Mouse (Mus musculus) limb, embryonic 14.5 days (tissue): Measurements from ENCODE around the gene Atp6v0a4. TPM values are rescaled to one million over a fixed set of nuclear protein-coding genes. Genes with fewer than 3 reads are reported as not detected.

Source experiments
- ATAC-seq: fragments of 200-750 bp; cut with Nextera tagmentation; 2 replicates; pipeline ENCODE4 v1.8.0; 2017; ENCODE audit warnings: low read depth, moderate number of reproducible peaks, moderate TSS enrichment; ENCODE audit not compliant: low FRiP score
- DNase-seq: peaks from one replicate; pipeline ENCODE4 v3.0.0-alpha.2; 2015; ENCODE audit warnings: low spot score
- H3K27ac ChIP-seq: fragments of 300-500 bp; sonication (generic); replicated peaks from 2 replicates; pipeline ENCODE4 v1.5.1; 2014; ENCODE audit warnings: low read depth, mild to moderate bottlenecking, low read length, moderate library complexity, mixed read lengths
- H3K27me3 ChIP-seq: fragments of 300-500 bp; sonication (generic); 2 replicates; pipeline ENCODE4 v1.6.1; 2014; ENCODE audit warnings: low read length, mixed read lengths; ENCODE audit not compliant: control insufficient read depth, insufficient read depth
- H3K36me3 ChIP-seq: fragments of 300-500 bp; sonication (generic); 2 replicates; pipeline ENCODE4 v1.6.1; 2014; ENCODE audit warnings: mild to moderate bottlenecking, low read length, moderate library complexity, mixed read lengths; ENCODE audit not compliant: control insufficient read depth, insufficient read depth
- H3K4me1 ChIP-seq: fragments of 300-500 bp; sonication (generic); 2 replicates; pipeline ENCODE4 v1.6.1; 2014; ENCODE audit warnings: antibody characterized with exemption, low read length, mixed read lengths; ENCODE audit not compliant: control insufficient read depth, insufficient read depth
- H3K4me2 ChIP-seq: fragments of 300-500 bp; sonication (generic); replicated peaks from 2 replicates; pipeline ENCODE4 v1.6.1; 2014; ENCODE audit warnings: low read depth, mild to moderate bottlenecking, low read length, moderate library complexity; ENCODE audit not compliant: severe bottlenecking
- H3K4me3 ChIP-seq: fragments of 300-500 bp; sonication (generic); replicated peaks from 2 replicates; pipeline ENCODE4 v1.5.1; 2014; ENCODE audit warnings: low read length
- H3K9ac ChIP-seq: fragments of 300-500 bp; sonication (generic); 2 replicates; pipeline ENCODE4 v1.6.1; 2014; ENCODE audit warnings: mild to moderate bottlenecking, low read depth, low read length, moderate library complexity; ENCODE audit not compliant: severe bottlenecking
- H3K9me3 ChIP-seq: fragments of 300-500 bp; sonication (generic); 2 replicates; pipeline ENCODE4 v1.6.1; 2016; ENCODE audit warnings: low read length; ENCODE audit not compliant: control insufficient read depth
- POLR2A ChIP-seq: fragments of 200-500 bp; IDR thresholded peaks from 2 replicates; pipeline ENCODE4 v1.8.0; 2012; ENCODE audit warnings: inconsistent platforms, mild to moderate bottlenecking, moderate library complexity, borderline replicate concordance; ENCODE audit not compliant: insufficient read depth, insufficient read length; ENCODE audit errors: extremely low read depth
- WGBS: fragments of 180-500 bp; shearing (Covaris S2); extraction: QIAGEN DNeasy Blood & Tissue Kit; methylation state at CpG from one replicate; pipeline ENCODE4 v1.1.7; 2014; 5-methylcytosine and 5-hydroxymethylcytosine counted together
- polyA plus RNA-seq, 2 experiments: library from polyadenylated mRNA; depleted of rRNA in 1 of 2; stranded (reverse) in 1 of 2; unstranded in 1 of 2; fragments of >200 nt; fragmentation: Nextera tagmentation in 1 of 2; extraction: Ambion mirVana in 1 of 2; gene quantifications; 2 replicates each; pipeline versions ENCODE4 v1.2.1 to v1.2.3; 2012 to 2014

The Atp6v0a4 gene
- polyA plus RNA-seq, 2 experiments: 1.8 to 2.2 TPM

DNA sequence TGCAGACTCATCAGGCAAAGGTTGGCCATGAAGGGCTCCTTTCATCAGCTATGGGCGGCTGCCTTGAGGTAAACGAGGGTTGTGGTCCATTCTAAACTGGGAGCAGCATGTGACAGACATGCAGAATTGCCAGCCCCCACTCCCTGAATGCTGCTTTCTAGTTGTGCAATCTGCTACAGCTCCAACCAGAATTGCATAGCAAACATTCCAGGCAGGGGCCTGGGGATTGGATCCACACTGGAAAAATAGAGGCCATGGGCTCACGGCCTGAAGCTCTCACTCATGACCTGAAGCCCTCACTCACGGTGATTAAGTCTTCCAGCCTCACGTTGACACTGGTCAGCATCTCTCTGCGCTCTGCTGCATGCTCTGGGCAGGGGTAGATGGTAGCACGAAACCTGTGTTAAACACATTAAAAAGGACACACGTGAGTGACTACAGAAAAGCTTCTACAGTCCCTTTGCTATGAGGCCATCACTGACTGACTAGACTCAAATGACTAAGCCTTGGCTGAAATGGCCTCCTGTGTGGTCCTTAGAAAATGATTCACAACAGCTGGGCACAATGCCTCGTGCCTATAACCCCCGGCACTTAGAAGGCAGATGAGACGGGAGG lies 42.6 kb downstream of the Atp6v0a4 start:
- Histone ChIP-seq H3K36me3 (no peaks in the 10 kb centered on the region), H3K27me3 (no peaks in the 10 kb centered on the region), H3K9ac (no peak overlapping the region), H3K4me1 (peaks cover 13% of the 10 kb centered on the region), H3K4me3 (no peak overlapping the region), H3K4me2 (no peak overlapping the region), H3K27ac (peak overlapping the region; percentile 33; the same call in 1 of the 2 replicates), H3K9me3 (no peaks in the 10 kb centered on the region)
- ATAC-seq (peak; percentile 55; the same call in 1 of the 2 replicates), DNase-seq (peak; percentile 37)
- 62% methylated on average over 11 of the region's 11 CpGs for WGBS
- TF ChIP-seq POLR2A: no peak

DNA sequence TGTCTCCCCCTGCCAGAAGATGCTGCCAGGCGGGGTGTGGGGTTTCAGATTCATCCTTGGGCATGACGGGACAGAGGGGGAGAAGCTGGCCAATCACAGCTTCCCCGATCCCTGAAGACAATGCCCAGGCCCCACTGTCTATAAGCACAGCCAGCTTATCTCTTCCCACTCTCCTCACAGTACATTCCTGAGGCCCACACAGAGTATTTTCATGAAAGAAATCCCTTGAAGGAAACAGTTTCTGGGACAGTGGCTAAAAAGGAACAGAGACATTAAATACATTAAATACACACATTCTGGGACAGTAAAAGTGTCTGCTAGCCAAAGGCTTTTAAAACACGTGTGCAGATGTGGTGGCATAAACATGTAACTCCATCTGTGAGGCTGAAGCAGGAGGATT lies 44.0 kb downstream of the Atp6v0a4 start:
- Histone ChIP-seq H3K4me2 (no peak overlapping the region), H3K36me3 (no peaks in the 10 kb centered on the region), H3K9ac (no peak overlapping the region), H3K4me1 (peaks cover 13% of the 10 kb centered on the region), H3K4me3 (no peak overlapping the region), H3K27ac (no peak overlapping the region), H3K27me3 (no peaks in the 10 kb centered on the region), H3K9me3 (no peaks in the 10 kb centered on the region)
- ATAC-seq (no peak), DNase-seq (no peak)
- WGBS: 71% methylated on average over 4 of the region's 4 CpGs
- no peak for TF ChIP-seq POLR2A

DNA sequence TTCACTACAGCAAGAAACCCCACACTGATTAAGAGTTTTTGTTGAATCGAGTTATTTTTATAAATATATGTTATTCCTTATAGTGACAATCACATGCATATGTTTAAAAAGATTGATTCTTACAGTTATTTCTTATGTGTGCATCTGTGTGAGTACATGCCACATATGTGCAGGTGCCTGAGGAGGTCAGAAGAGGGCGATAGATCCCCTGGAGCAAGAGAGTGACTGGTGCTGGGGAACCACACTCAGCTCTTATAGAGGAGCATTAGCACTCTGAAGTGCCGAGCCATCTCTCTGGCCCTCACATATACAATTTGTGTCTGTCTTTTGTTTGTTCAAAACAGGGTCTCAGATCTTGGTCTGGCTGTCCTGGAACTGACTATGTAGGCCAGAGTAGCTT lies 50.8 kb downstream of the Atp6v0a4 start:
- Histone ChIP-seq H3K9ac (no peak overlapping the region), H3K27me3 (no peaks in the 10 kb centered on the region), H3K9me3 (0 out of 2 replicates have a peak, but pooled peaks cover 3% of the 10 kb centered on the region), H3K4me2 (no peak overlapping the region), H3K36me3 (no peaks in the 10 kb centered on the region), H3K4me1 (no peaks in the 10 kb centered on the region), H3K27ac (no peak overlapping the region), H3K4me3 (no peak overlapping the region)
- ATAC-seq (no peak), DNase-seq (no peak)
- TF ChIP-seq POLR2A: no peak
- WGBS: 85% methylated on average over 3 of the region's 3 CpGs

DNA sequence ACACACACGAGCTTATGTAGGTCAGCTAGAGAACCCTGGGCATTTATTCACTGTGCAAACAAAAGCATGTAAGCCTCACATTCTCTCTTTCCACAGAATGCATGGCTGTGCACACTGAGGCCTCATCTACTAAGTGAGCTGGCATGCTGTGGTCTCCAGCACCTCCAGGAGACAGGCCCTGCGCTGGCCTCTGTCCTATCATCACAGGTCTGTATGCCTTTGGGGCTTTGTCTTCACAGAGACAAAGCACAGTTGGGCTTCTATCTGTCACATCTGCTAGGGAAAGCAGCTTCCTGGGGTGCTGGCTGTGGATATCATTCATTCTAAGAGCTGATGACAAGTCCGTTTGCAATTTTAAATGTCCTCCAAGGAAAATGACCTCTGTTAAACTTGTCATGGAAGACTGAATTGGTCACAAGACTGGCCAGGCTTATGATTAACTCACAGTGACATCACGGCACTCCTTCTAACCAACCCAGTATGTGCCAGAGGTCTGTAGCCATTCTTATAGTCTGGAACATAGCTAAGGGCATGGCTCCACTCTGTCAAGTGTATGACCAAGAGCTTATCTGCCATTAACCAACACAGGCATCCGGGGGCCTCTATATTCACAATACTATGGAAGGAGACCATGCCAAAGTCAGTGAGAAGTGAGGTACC lies 52.1 kb downstream of the Atp6v0a4 start:
- Histone ChIP-seq H3K9me3 (0 out of 2 replicates have a peak, but pooled peaks cover 3% of the 10 kb centered on the region), H3K4me2 (no peak overlapping the region), H3K36me3 (no peaks in the 10 kb centered on the region), H3K4me3 (no peak overlapping the region), H3K27ac (no peak overlapping the region), H3K4me1 (no peaks in the 10 kb centered on the region), H3K27me3 (no peaks in the 10 kb centered on the region), H3K9ac (no peak overlapping the region)
- ATAC-seq (no peak), DNase-seq (no peak)
- WGBS: 77% methylated on average over 5 of the region's 5 CpGs
- TF ChIP-seq POLR2A: no peak

DNA sequence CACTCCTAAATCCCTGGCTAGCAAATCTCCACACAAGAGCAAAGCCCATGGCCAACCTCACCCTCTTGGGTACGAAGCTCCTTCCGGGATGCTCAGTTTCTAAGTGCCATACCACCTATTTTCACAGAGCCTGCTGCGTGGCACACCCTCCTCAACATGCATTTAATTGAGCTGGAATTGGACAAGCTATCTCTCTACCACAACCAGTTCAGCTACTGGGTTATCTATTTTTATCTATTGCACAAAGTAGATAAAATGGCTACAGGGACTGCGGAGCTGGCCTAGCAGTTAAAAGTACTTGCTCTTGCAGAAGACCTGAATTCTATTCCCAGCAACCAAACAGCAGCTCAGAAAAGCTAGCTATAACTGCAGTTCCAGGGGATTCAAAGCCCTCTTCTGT lies 53.1 kb downstream of the Atp6v0a4 start:
- no peaks in the 10 kb centered on the region for H3K4me1 ChIP-seq
- no peak for TF ChIP-seq POLR2A
- WGBS: 88% methylated on average over 4 of the region's 4 CpGs
- H3K4me2 ChIP-seq: no peak overlapping the region
- H3K9ac ChIP-seq: no peak overlapping the region
- no peak overlapping the region for H3K27ac ChIP-seq
- H3K27me3 ChIP-seq: no peaks in the 10 kb centered on the region
- H3K9me3 ChIP-seq: 0 out of 2 replicates have a peak, but pooled peaks cover 3% of the 10 kb centered on the region
- DNase-seq (no peak), ATAC-seq (no peak)
- H3K4me3 ChIP-seq: no peak overlapping the region
- no peaks in the 10 kb centered on the region for H3K36me3 ChIP-seq
